Mouse (Mus musculus) spleen, postnatal 14 days (tissue): ENCODE measurements around the gene Arhgap35.

Experiments used
- DNase-seq, 2 experiments: peaks; one replicate each; pipeline ENCODE4 v3.0.0; 2021 to 2022; ENCODE audit warnings: low spot score in 2 of 2

The Arhgap35 gene

GRCm38 (mm10) chr7:16466565-16466964 lies 148.2 kb downstream of the Arhgap35 start:
- DNase-seq = peak in 1 of 2 experiments; percentile 30

GRCm38 (mm10) chr7:16465568-16465967 lies 149.2 kb downstream of the Arhgap35 start:
- no peak for DNase-seq

- DNase-seq = peak; percentile 46 to 68
Measured at GRCm38 (mm10) chr7:16465160-16465559, 149.6 kb downstream of the Arhgap35 start.

GRCm38 (mm10) chr7:16463214-16463613 lies 151.6 kb downstream of the Arhgap35 start:
- peak; percentile 63 to 79 for DNase-seq

GRCm38 (mm10) chr7:16461705-16462104 lies 153.1 kb downstream of the Arhgap35 start:
- DNase-seq = no peak

GRCm38 (mm10) chr7:16461151-16461550 lies 153.6 kb downstream of the Arhgap35 start:
- no peak for DNase-seq

- DNase-seq = no peak
Measured at GRCm38 (mm10) chr7:16460566-16460965, 154.2 kb downstream of the Arhgap35 start.

- no peak for DNase-seq
Measured at GRCm38 (mm10) chr7:16456289-16456688, 158.5 kb downstream of the Arhgap35 start.

- DNase-seq = no peak
Measured at GRCm38 (mm10) chr7:16455016-16455415, 159.8 kb downstream of the Arhgap35 start.

GRCm38 (mm10) chr7:16453118-16453711 lies 161.6 kb downstream of the Arhgap35 start:
- no peak for DNase-seq

- peak; percentile 61 to 75 for DNase-seq
Measured at GRCm38 (mm10) chr7:16452587-16453073, 162.2 kb downstream of the Arhgap35 start, which contains the start of gene Tmem160. Gene Tmem160, plus strand, starts transcription at chr7:16452779.

- no peak for DNase-seq
Measured at GRCm38 (mm10) chr7:16451656-16452055, 163.1 kb downstream of the Arhgap35 start.
